Mouse (Mus musculus) limb, embryonic 12.5 days (tissue): Measurements from ENCODE around the gene Bach2. TPM values are rescaled to one million over a fixed set of nuclear protein-coding genes. Genes with fewer than 3 reads are reported as not detected.

ENCODE experiments used
- ATAC-seq: fragments of 200-750 bp; cut with Nextera tagmentation; 2 replicates; pipeline ENCODE4 v1.8.0; 2017; ENCODE audit warnings: low read depth, moderate TSS enrichment; ENCODE audit not compliant: insufficient number of reproducible peaks, insufficient read depth, low FRiP score, low TSS enrichment
- H3K27ac ChIP-seq: fragments of 300-500 bp; sonication (generic); 2 replicates; pipeline ENCODE4 v1.5.1; 2016; ENCODE audit warnings: mild to moderate bottlenecking, moderate library complexity
- H3K27me3 ChIP-seq: fragments of 300-500 bp; sonication (generic); 2 replicates; pipeline ENCODE4 v1.6.1; 2016; ENCODE audit warnings: mild to moderate bottlenecking, moderate library complexity
- H3K36me3 ChIP-seq: fragments of 300-500 bp; sonication (generic); 2 replicates; pipeline ENCODE4 v1.6.1; 2016; ENCODE audit warnings: mild to moderate bottlenecking, moderate library complexity
- H3K4me1 ChIP-seq: fragments of 300-500 bp; sonication (generic); replicated peaks from 2 replicates; pipeline ENCODE4 v1.6.1; 2016
- H3K4me2 ChIP-seq: fragments of 300-500 bp; sonication (generic); 2 replicates; pipeline ENCODE4 v1.6.1; 2016; ENCODE audit warnings: mild to moderate bottlenecking, moderate library complexity
- H3K4me3 ChIP-seq: fragments of 300-500 bp; sonication (generic); replicated peaks from 2 replicates; pipeline ENCODE4 v1.5.1; 2016; ENCODE audit warnings: mild to moderate bottlenecking
- H3K9ac ChIP-seq: fragments of 300-500 bp; sonication (generic); replicated peaks from 2 replicates; pipeline ENCODE4 v1.6.1; 2016; ENCODE audit warnings: mild to moderate bottlenecking, moderate library complexity
- H3K9me3 ChIP-seq: fragments of 300-500 bp; sonication (generic); 2 replicates; pipeline ENCODE4 v1.6.1; 2016; ENCODE audit warnings: mild to moderate bottlenecking, moderate library complexity
- WGBS: fragments of 180-500 bp; shearing (Covaris S2); methylation state at CpG from one replicate; pipeline ENCODE4 v1.1.7; 2016; 5-methylcytosine and 5-hydroxymethylcytosine counted together
- polyA plus RNA-seq: library from polyadenylated mRNA; unstranded; fragments of >200 nt; fragmentation: Nextera tagmentation; extraction: Ambion mirVana; gene quantifications from 2 replicates; pipeline ENCODE4 v1.2.1, GENCODE M21; 2016

The Bach2 gene
- polyA plus RNA-seq, 1 experiment from 2014 or later, result 14.5 TPM

GRCm38 (mm10) chr4:32209995-32210394, 28.6 kb upstream of the Bach2 start:
- Histone ChIP-seq H3K9me3 (no peaks in the 10 kb centered on the region), H3K27me3 (no peaks in the 10 kb centered on the region), H3K4me3 (no peak overlapping the region), H3K27ac (no peak overlapping the region), H3K36me3 (no peaks in the 10 kb centered on the region), H3K4me1 (peaks cover 6% of the 10 kb centered on the region; the same call in 1 of the 2 replicates), H3K9ac (no peak overlapping the region), H3K4me2 (no peak overlapping the region)
- no peak for ATAC-seq
- 87% methylated on average over 2 of the region's 2 CpGs for WGBS

- ATAC-seq, result no peak
- H3K9me3 ChIP-seq, result no peaks in the 10 kb centered on the region
- no peaks in the 10 kb centered on the region for H3K27me3 ChIP-seq
- no peak overlapping the region for H3K9ac ChIP-seq
- H3K36me3 ChIP-seq, result no peaks in the 10 kb centered on the region
- no peak overlapping the region for H3K27ac ChIP-seq
- no peak overlapping the region for H3K4me3 ChIP-seq
- peaks cover 6% of the 10 kb centered on the region; the same call in 1 of the 2 replicates for H3K4me1 ChIP-seq
- H3K4me2 ChIP-seq, result no peak overlapping the region
- WGBS, result 62% methylated on average over 9 of the region's 9 CpGs
Observed at GRCm38 (mm10) chr4:32210424-32211184, 28.0 kb upstream of the Bach2 start.

- Histone ChIP-seq H3K27me3 (no peaks in the 10 kb centered on the region), H3K9ac (no peak overlapping the region), H3K9me3 (no peaks in the 10 kb centered on the region), H3K4me1 (peaks cover 10% of the 10 kb centered on the region), H3K27ac (no peak overlapping the region), H3K36me3 (no peaks in the 10 kb centered on the region), H3K4me3 (no peak overlapping the region), H3K4me2 (no peak overlapping the region)
- ATAC-seq, result no peak
Observed at GRCm38 (mm10) chr4:32212593-32212992, 26.0 kb upstream of the Bach2 start.

GRCm38 (mm10) chr4:32216466-32216865, 22.1 kb upstream of the Bach2 start:
- no peak overlapping the region for H3K4me3 ChIP-seq
- H3K36me3 ChIP-seq, result no peaks in the 10 kb centered on the region
- no peaks in the 10 kb centered on the region for H3K9me3 ChIP-seq
- H3K4me2 ChIP-seq, result no peak overlapping the region
- WGBS, result 60% methylated on average over 4 of the region's 4 CpGs
- ATAC-seq, result no peak
- H3K27me3 ChIP-seq, result no peaks in the 10 kb centered on the region
- no peak overlapping the region for H3K27ac ChIP-seq
- peaks cover 31% of the 10 kb centered on the region for H3K4me1 ChIP-seq
- no peak overlapping the region for H3K9ac ChIP-seq

- WGBS, result 79% methylated on average over 3 of the region's 3 CpGs
- H3K9me3 ChIP-seq, result no peaks in the 10 kb centered on the region
- H3K4me2 ChIP-seq, result no peak overlapping the region
- H3K4me1 ChIP-seq, result peaks cover 32% of the 10 kb centered on the region
- no peak for ATAC-seq
- H3K4me3 ChIP-seq, result no peak overlapping the region
- H3K27me3 ChIP-seq, result no peaks in the 10 kb centered on the region
- no peak overlapping the region for H3K9ac ChIP-seq
- H3K36me3 ChIP-seq, result no peaks in the 10 kb centered on the region
- H3K27ac ChIP-seq, result no peak overlapping the region
Observed at GRCm38 (mm10) chr4:32217016-32217415, 21.6 kb upstream of the Bach2 start.

- Histone ChIP-seq H3K27me3 (no peaks in the 10 kb centered on the region), H3K9ac (no peak overlapping the region), H3K4me1 (peaks cover 32% of the 10 kb centered on the region), H3K27ac (no peak overlapping the region), H3K36me3 (no peaks in the 10 kb centered on the region), H3K4me3 (no peak overlapping the region), H3K4me2 (no peak overlapping the region), H3K9me3 (no peaks in the 10 kb centered on the region)
- no peak for ATAC-seq
- WGBS, result 94% methylated on average over 12 of the region's 12 CpGs
Observed at GRCm38 (mm10) chr4:32217593-32217992, 21.0 kb upstream of the Bach2 start.

- no peaks in the 10 kb centered on the region for H3K27me3 ChIP-seq
- peaks cover 32% of the 10 kb centered on the region for H3K4me1 ChIP-seq
- WGBS, result 51% methylated on average over 4 of the region's 4 CpGs
- H3K9ac ChIP-seq, result no peak overlapping the region
- ATAC-seq, result no peak
- H3K27ac ChIP-seq, result no peak overlapping the region
- H3K4me2 ChIP-seq, result no peak overlapping the region
- H3K9me3 ChIP-seq, result no peaks in the 10 kb centered on the region
- no peaks in the 10 kb centered on the region for H3K36me3 ChIP-seq
- H3K4me3 ChIP-seq, result no peak overlapping the region
Observed at GRCm38 (mm10) chr4:32218371-32218770, 20.2 kb upstream of the Bach2 start.

GRCm38 (mm10) chr4:32219428-32220128, 19.0 kb upstream of the Bach2 start:
- H3K27me3 ChIP-seq, result no peaks in the 10 kb centered on the region
- peak overlapping the region; percentile 13 for H3K4me2 ChIP-seq
- H3K4me3 ChIP-seq, result no peak overlapping the region
- no peak for ATAC-seq
- H3K9ac ChIP-seq, result no peak overlapping the region
- H3K9me3 ChIP-seq, result no peaks in the 10 kb centered on the region
- H3K27ac ChIP-seq, result peak overlapping the region; percentile 79
- 22% methylated on average over 10 of the region's 10 CpGs for WGBS
- H3K4me1 ChIP-seq, result peaks cover 32% of the 10 kb centered on the region
- no peaks in the 10 kb centered on the region for H3K36me3 ChIP-seq

- no peaks in the 10 kb centered on the region for H3K36me3 ChIP-seq
- 43% methylated on average over 4 of the region's 4 CpGs for WGBS
- no peak overlapping the region for H3K9ac ChIP-seq
- peaks cover 32% of the 10 kb centered on the region for H3K4me1 ChIP-seq
- peak; percentile 72; the same call in 1 of the 2 replicates for ATAC-seq
- H3K4me3 ChIP-seq, result no peak overlapping the region
- H3K27me3 ChIP-seq, result no peaks in the 10 kb centered on the region
- H3K9me3 ChIP-seq, result no peaks in the 10 kb centered on the region
- H3K4me2 ChIP-seq, result peak overlapping the region; percentile 13
- peak overlapping the region; percentile 79 for H3K27ac ChIP-seq
Observed at GRCm38 (mm10) chr4:32220129-32220491, 18.5 kb upstream of the Bach2 start.

GRCm38 (mm10) chr4:32220961-32221360, 17.6 kb upstream of the Bach2 start:
- Histone ChIP-seq H3K4me2 (no peak overlapping the region), H3K9me3 (no peaks in the 10 kb centered on the region), H3K27ac (no peak overlapping the region), H3K27me3 (no peaks in the 10 kb centered on the region), H3K4me1 (peaks cover 30% of the 10 kb centered on the region), H3K36me3 (no peaks in the 10 kb centered on the region), H3K4me3 (no peak overlapping the region), H3K9ac (no peak overlapping the region)
- WGBS, result 72% methylated on average over 6 of the region's 6 CpGs
- no peak for ATAC-seq

- Histone ChIP-seq H3K4me1 (peaks cover 27% of the 10 kb centered on the region), H3K4me2 (no peak overlapping the region), H3K27ac (no peak overlapping the region), H3K9me3 (no peaks in the 10 kb centered on the region), H3K9ac (no peak overlapping the region), H3K36me3 (no peaks in the 10 kb centered on the region), H3K27me3 (no peaks in the 10 kb centered on the region), H3K4me3 (no peak overlapping the region)
- ATAC-seq, result no peak
Observed at GRCm38 (mm10) chr4:32223563-32223962, 15.0 kb upstream of the Bach2 start.
